Mouse (Mus musculus) MEL (cell line): Measurements from ENCODE around the gene Golga3.

Experiments used
- GATA1 ChIP-seq: IDR thresholded peaks from 2 replicates; pipeline ENCODE4 v1.6.1; 2011; ENCODE audit warnings: low read depth, low read length, improper control_type of control experiment
- POLR2A ChIP-seq, 2 experiments: IDR thresholded peaks; 2 replicates each; pipeline ENCODE4 v1.6.1; 2011 to 2012; ENCODE audit warnings: low read length in 2 of 2, mild to moderate bottlenecking in 2 of 2, control low read depth in 1 of 2, improper control_type of control experiment in 1 of 2, low read depth in 1 of 2, moderate library complexity in 1 of 2; ENCODE audit not compliant: control insufficient read depth in 1 of 2, insufficient read depth in 1 of 2, poor library complexity in 1 of 2
- ZMIZ1 ChIP-seq: IDR thresholded peaks from 2 replicates; pipeline ENCODE4 v1.6.1; 2012; ENCODE audit warnings: low read depth, mild to moderate bottlenecking, inconsistent platforms, low read length, improper control_type of control experiment, moderate library complexity

DNA sequence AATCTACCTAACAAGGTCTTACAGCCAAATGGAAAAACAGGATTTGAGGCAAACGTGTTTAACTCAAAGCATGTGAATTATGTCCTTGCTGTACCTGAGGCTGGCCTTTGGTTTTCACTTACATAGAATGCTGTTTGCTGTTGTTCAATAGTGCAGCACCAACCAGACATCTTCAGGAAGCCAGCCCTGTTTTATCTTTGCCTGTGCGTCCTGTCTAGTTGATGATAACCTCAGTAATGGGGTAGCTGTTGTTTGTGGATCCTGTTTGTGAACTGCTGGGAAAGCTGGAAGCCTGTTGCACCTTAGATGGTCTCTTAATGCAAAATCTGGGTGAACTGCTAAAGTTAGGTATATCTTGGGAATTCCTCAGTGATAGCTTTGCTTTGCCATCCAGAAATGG is 2.1 kb downstream of the Golga3 start:
- TF ChIP-seq ZMIZ1: no peak
- TF ChIP-seq GATA1: peak; percentile 51; the same call in 1 of the 2 replicates
- TF ChIP-seq POLR2A (IDR thresholded peaks at IDR 0.05; ENCODE audit: control insufficient read depth in 1 of 2, insufficient read depth in 1 of 2, low read depth in 1 of 2, low read length in 2 of 2, poor library complexity in 1 of 2): no peak
